Mouse (Mus musculus) G1E (cell line): ENCODE results near the gene Aktip.

ENCODE experiments used
- CTCF ChIP-seq: IDR thresholded peaks from 2 replicates; pipeline ENCODE4 v1.5.1; 2012; ENCODE audit warnings: low read depth, low read length, inconsistent platforms, mixed read lengths
- GATA1 ChIP-seq: IDR thresholded peaks from 2 replicates; pipeline ENCODE4 v1.6.1; 2012; ENCODE audit warnings: borderline replicate concordance, low read length, inconsistent platforms, mixed read lengths
- GATA2 ChIP-seq: IDR thresholded peaks from 2 replicates; pipeline ENCODE4 v1.6.1; 2012; ENCODE audit warnings: low read depth, low read length, inconsistent platforms, borderline replicate concordance
- TAL1 ChIP-seq: conservative IDR thresholded peaks from 2 replicates; pipeline ENCODE4 v1.6.1; 2012; ENCODE audit warnings: low read depth, low read length, inconsistent platforms, mixed read lengths

- no peak for TF ChIP-seq TAL1
- no peak for TF ChIP-seq CTCF
- no peak for TF ChIP-seq GATA1
- no peak for TF ChIP-seq GATA2
Observed at GRCm38 (mm10) chr8:91221841-91222240, 22.1 kb upstream of the Aktip start.
